Mouse (Mus musculus) cerebellum, adult 2 months (tissue): ENCODE data around the gene Chchd6.

Experiments used
- CTCF ChIP-seq: fragments of 200-500 bp; IDR thresholded peaks from 2 replicates; pipeline ENCODE4 v1.5.1; 2011; ENCODE audit warnings: low read depth, mild to moderate bottlenecking, control low read depth, low read length, moderate library complexity, borderline replicate concordance; ENCODE audit not compliant: insufficient read depth
- POLR2A ChIP-seq: fragments of 200-500 bp; IDR thresholded peaks from 2 replicates; pipeline ENCODE4 v1.6.1; 2011; ENCODE audit warnings: low read length, control low read depth, borderline replicate concordance; ENCODE audit not compliant: insufficient read depth

DNA sequence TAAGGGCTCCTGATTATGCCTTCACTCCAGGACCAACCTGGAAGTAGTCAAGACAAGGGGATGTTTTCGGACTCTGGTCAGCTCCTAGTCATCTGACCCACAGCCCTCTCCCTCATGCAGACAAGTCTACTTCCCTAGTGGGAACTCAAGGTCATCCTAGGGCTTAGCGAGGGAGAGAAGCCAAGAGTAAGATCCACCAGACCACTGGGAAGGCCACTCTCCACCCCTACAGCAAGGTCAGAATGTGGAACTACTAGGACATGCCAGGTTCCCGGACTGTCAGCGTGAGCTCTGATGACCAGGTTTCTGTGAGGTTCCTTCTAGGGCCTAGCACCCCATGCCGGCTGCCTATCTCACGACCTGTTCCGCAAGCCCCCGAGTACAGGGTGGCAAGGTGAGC is 256.7 kb downstream of the Chchd6 start:
- TF ChIP-seq CTCF: no peak
- no peak for TF ChIP-seq POLR2A
